Comparison of ENCODE assay signal across 12 mouse cellular contexts in genomic region chr13:52735453-52735933, GRCm38 (mm10).
DNase-seq lines count a peak whose midpoint lies in the region; ATAC-seq and TF ChIP-seq lines count a peak whose summit lies in the region.
"Had no signal": no experiment of that assay in that cellular context is flagged by ENCODE, and none has a peak within 500 bp of the region (broad histone marks: within the 10 kb centered on the region; RNA-seq: fewer than 3 reads in every experiment).

No protein-coding gene starts in this region.

- 70% methylated on average over 6 of the region's 6 CpGs for WGBS in forebrain, embryonic 13.5 days
- WGBS in forebrain, embryonic 12.5 days, result 84% methylated on average over 6 of the region's 6 CpGs
- 45% methylated on average over 6 of the region's 6 CpGs for WGBS in stomach, postnatal 0 days

- no peak overlapping the region for H3K4me3 ChIP-seq in forebrain, embryonic 13.5 days
- H3K4me3 ChIP-seq in forebrain, embryonic 12.5 days (replicated peaks), result no peak overlapping the region
- no peak overlapping the region for H3K4me3 ChIP-seq in stomach, postnatal 0 days (ENCODE audit: low read depth, low read length)
- H3K4me3 ChIP-seq: embryonic facial prominence, embryonic 13.5 days; limb, embryonic 12.5 days; midbrain, embryonic 10.5 days had no signal

- no peak overlapping the region for H3K4me2 ChIP-seq in forebrain, embryonic 13.5 days
- no peak overlapping the region for H3K4me2 ChIP-seq in forebrain, embryonic 12.5 days
- H3K4me2 ChIP-seq in stomach, postnatal 0 days (replicated peaks; ENCODE audit: low read depth), result no peak overlapping the region
- H3K4me2 ChIP-seq: embryonic facial prominence, embryonic 13.5 days; limb, embryonic 12.5 days had no signal

- peak overlapping the region; percentile 2; the same call in 1 of the 2 replicates for H3K27ac ChIP-seq in forebrain, embryonic 13.5 days
- no peak overlapping the region for H3K27ac ChIP-seq in forebrain, embryonic 12.5 days
- H3K27ac ChIP-seq in stomach, postnatal 0 days (replicated peaks), result peak overlapping the region; percentile 67
- H3K27ac ChIP-seq: embryonic facial prominence, embryonic 13.5 days; limb, embryonic 12.5 days; midbrain, embryonic 10.5 days had no signal

- no peak for TF ChIP-seq EP300 in stomach, postnatal 0 days (optimal IDR thresholded peaks at IDR 0.05)

- intact Hi-C loops in left cerebral cortex, postnatal 4 days (cut with DNase I), result no loop called here
- intact Hi-C loops in left cerebral cortex, postnatal 25 days (cut with DNase I), result no loop called here

- no peak for TF ChIP-seq CTCF in stomach, postnatal 0 days (IDR thresholded peaks at IDR 0.05; ENCODE audit: low read depth)

- no peak overlapping the region for H3K9ac ChIP-seq in forebrain, embryonic 13.5 days
- H3K9ac ChIP-seq in forebrain, embryonic 12.5 days, result no peak overlapping the region
- H3K9ac ChIP-seq in stomach, postnatal 0 days (ENCODE audit: low read length), result no peak overlapping the region
- H3K9ac ChIP-seq: embryonic facial prominence, embryonic 13.5 days; limb, embryonic 12.5 days had no signal

- peak; percentile 68 for DNase-seq in left cerebral cortex, postnatal 4 days
- no peak for DNase-seq in left cerebral cortex, postnatal 25 days (ENCODE audit: low spot score in 2 of 2)
- peak; percentile 25 for DNase-seq in urinary bladder, postnatal 14 days (ENCODE audit: low spot score)
- DNase-seq in urinary bladder, postnatal 25 days (ENCODE audit: low spot score), result no peak
- no peak for DNase-seq in stomach, postnatal 0 days (ENCODE audit: low spot score)
- no peak for DNase-seq in heart, adult 9 months (ENCODE audit: low spot score in 2 of 2)
- DNase-seq: layer of hippocampus, postnatal 36 days had no signal

- ATAC-seq in forebrain, embryonic 13.5 days, result no peak; the same call in 1 of the 2 replicates
- no peak for ATAC-seq in forebrain, embryonic 12.5 days (ENCODE audit: low FRiP score)
- ATAC-seq in stomach, postnatal 0 days (ENCODE audit: low FRiP score, low TSS enrichment), result no peak

- peaks cover 24% of the 10 kb centered on the region for H3K4me1 ChIP-seq in forebrain, embryonic 13.5 days
- peaks cover 3% of the 10 kb centered on the region for H3K4me1 ChIP-seq in forebrain, embryonic 12.5 days
- no peaks in the 10 kb centered on the region for H3K4me1 ChIP-seq in stomach, postnatal 0 days (replicated peaks; ENCODE audit: control insufficient read depth, insufficient read depth)

- H3K27me3 ChIP-seq in forebrain, embryonic 13.5 days, result no peaks in the 10 kb centered on the region
- H3K27me3 ChIP-seq in forebrain, embryonic 12.5 days, result no peaks in the 10 kb centered on the region
- H3K27me3 ChIP-seq in stomach, postnatal 0 days (ENCODE audit: control insufficient read depth, insufficient read depth, low read length), result no peaks in the 10 kb centered on the region
- H3K27me3 ChIP-seq: embryonic facial prominence, embryonic 13.5 days; limb, embryonic 12.5 days had no signal

- no peaks in the 10 kb centered on the region for H3K36me3 ChIP-seq in forebrain, embryonic 13.5 days (ENCODE audit: poor library complexity, severe bottlenecking)
- no peaks in the 10 kb centered on the region for H3K36me3 ChIP-seq in forebrain, embryonic 12.5 days (replicated peaks)
- no peaks in the 10 kb centered on the region for H3K36me3 ChIP-seq in stomach, postnatal 0 days (ENCODE audit: control insufficient read depth, insufficient read depth, low read length)
- H3K36me3 ChIP-seq: embryonic facial prominence, embryonic 13.5 days; limb, embryonic 12.5 days; midbrain, embryonic 10.5 days had no signal

- no peaks in the 10 kb centered on the region for H3K9me3 ChIP-seq in forebrain, embryonic 13.5 days (replicated peaks)
- no peaks in the 10 kb centered on the region for H3K9me3 ChIP-seq in forebrain, embryonic 12.5 days
- no peaks in the 10 kb centered on the region for H3K9me3 ChIP-seq in stomach, postnatal 0 days (ENCODE audit: control insufficient read depth, low read length)
- H3K9me3 ChIP-seq: embryonic facial prominence, embryonic 13.5 days; limb, embryonic 12.5 days; midbrain, embryonic 10.5 days had no signal

Comparison
In these comparisons a context has a peak if more than half of its experiments do, and no peak if none do; other contexts are left out.
1. DNase-seq: peak in left cerebral cortex, postnatal 4 days (single experiment) and urinary bladder, postnatal 14 days (single experiment); none in left cerebral cortex, postnatal 25 days (0 of 2), urinary bladder, postnatal 25 days (single experiment), stomach, postnatal 0 days (single experiment) and heart, adult 9 months (0 of 2).